Mouse (Mus musculus): ENCODE measurements around the gene Myadml2. TPM values are rescaled to one million over a fixed set of nuclear protein-coding genes. Genes with fewer than 3 reads are reported as not detected.

The Myadml2 gene
- polyA plus RNA-seq, 1 experiment from 2014 or later = 0.28 TPM

DNA sequence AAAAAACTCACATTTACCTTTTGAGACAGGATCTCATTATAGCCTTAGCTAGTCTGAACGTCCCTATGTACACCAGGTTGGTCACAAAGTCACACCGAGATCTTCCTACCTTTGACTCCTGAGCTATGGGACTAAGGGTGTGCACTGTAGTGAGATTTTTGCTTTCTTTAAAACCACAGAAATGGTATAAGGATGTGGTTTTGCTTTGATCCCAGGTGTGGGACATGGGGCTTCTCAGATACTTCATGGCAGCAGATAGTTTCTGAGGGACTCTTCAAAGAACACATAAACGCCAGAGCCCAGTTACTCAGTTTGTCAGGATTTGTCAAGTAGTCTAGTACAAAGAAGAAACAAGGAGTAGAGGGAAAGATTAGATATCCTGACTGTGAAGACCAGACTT lies 47.2 kb downstream of the Myadml2 start:
- 91% methylated on average over 3 of the region's 3 CpGs for WGBS
- Histone ChIP-seq H3K9ac (ENCODE audit: low read depth, low read length) (no peak overlapping the region), H3K36me3 (ENCODE audit: insufficient read depth, low read length) (peaks cover 43% of the 10 kb centered on the region), H3K4me2 (ENCODE audit: low read length) (no peak overlapping the region), H3K27me3 (ENCODE audit: insufficient read depth, low read length) (no peaks in the 10 kb centered on the region), H3K4me3 (replicated peaks; ENCODE audit: low read depth, low read length) (no peak overlapping the region), H3K9me3 (replicated peaks; ENCODE audit: low read length) (no peaks in the 10 kb centered on the region), H3K27ac (no peak overlapping the region), H3K4me1 (replicated peaks; ENCODE audit: insufficient read depth, low read length) (peaks cover 10% of the 10 kb centered on the region; the same call in 1 of the 2 replicates)
- DNase-seq (ENCODE audit: low spot score) = no peak
- no peak for TF ChIP-seq CTCF (IDR thresholded peaks at IDR 0.05; ENCODE audit: low read depth)
- ATAC-seq (replicated peaks; ENCODE audit: low FRiP score, low read depth) = no peak

DNA sequence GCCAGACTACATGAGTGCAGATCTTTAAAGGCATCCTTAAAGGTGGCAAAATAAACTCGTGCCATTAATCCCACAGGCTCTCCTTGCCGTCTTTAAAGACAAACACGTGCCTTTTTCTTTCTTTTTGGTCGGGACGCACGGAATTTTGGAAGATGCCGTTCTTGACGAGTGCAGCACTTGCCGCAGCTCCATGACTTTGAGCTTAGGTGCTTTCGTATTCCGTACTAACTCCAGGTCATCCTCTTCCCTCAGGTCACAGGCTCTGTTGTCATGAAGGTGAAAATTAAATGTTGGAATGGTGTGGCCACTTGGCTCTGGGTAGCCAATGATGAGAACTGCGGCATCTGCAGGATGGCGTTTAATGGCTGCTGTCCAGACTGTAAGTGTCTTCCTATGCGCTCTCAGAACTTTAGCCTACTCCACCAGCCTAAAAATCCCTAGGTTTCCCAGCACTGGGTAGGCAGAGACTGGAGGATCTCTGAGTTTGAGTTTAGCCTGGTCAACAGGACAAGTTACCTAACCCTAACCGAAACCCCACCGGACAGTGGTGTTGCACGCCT lies 48.9 kb downstream of the Myadml2 start:
- Histone ChIP-seq H3K9me3 (replicated peaks; ENCODE audit: low read length) (no peaks in the 10 kb centered on the region), H3K4me3 (replicated peaks; ENCODE audit: low read depth, low read length) (peak overlapping the region; percentile 97), H3K27me3 (ENCODE audit: insufficient read depth, low read length) (no peaks in the 10 kb centered on the region), H3K36me3 (ENCODE audit: insufficient read depth, low read length) (peaks cover 38% of the 10 kb centered on the region), H3K4me1 (replicated peaks; ENCODE audit: insufficient read depth, low read length) (peaks cover 10% of the 10 kb centered on the region; the same call in 1 of the 2 replicates), H3K9ac (ENCODE audit: low read depth, low read length) (peak overlapping the region; percentile 60), H3K4me2 (ENCODE audit: low read length) (peak overlapping the region; percentile 90), H3K27ac (peak overlapping the region; percentile 94)
- WGBS = 38% methylated on average over 17 of the region's 17 CpGs
- DNase-seq (ENCODE audit: low spot score) = no peak
- TF ChIP-seq CTCF (IDR thresholded peaks at IDR 0.05; ENCODE audit: low read depth) = no peak
- ATAC-seq (replicated peaks; ENCODE audit: low FRiP score, low read depth) = no peak

DNA sequence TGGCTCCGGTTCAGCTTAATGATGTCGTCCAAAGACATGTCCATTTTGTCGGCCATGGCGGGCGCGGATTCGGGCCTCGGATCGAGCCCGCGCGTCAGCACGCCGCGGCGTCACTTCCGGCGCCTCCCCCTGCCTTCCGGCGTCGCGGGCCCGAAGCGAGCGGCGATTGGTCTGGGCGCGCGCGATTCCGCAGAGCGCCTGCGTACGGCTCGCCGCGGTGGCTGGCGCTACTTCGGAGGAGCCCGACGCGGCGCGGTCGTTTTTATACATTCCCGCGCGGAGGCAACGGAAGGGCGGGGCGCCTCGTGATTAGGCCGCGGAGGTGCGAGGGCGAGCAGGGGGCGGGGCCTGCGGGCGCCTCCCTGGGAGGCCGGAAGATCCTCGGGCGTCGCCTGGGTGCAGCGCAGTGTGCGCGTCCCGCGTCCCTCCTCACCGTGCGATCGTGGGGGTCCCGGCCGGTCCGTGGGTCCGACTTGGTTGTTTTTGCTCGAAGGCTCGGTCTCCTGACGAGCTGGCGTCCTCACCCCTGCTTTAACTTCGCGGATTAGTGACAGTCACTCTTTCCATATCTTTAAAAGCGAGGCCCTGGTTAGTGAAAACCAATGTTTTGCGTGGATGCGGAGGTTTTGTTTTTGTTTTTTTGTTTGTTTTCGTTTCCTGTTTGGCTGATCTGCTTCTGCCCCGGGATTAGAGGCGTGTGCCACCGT lies 49.5 kb downstream of the Myadml2 start, which contains the start of the genes Alyref and Anapc11:
Gene Alyref, minus strand, starts transcription at position 83 of the 707 bp plus-strand sequence.
Gene Anapc11, plus strand, starts transcription at position 139 of the 707 bp plus-strand sequence.
- peak within 1 kb of the TSS; percentile 94 for H3K27ac ChIP-seq
- peak within 1 kb of the TSS; percentile 97 for H3K4me3 ChIP-seq (replicated peaks; ENCODE audit: low read depth, low read length)
- H3K4me1 ChIP-seq (replicated peaks; ENCODE audit: insufficient read depth, low read length) = peaks cover 10% of the 10 kb centered on the region; the same call in 1 of the 2 replicates
- peak; percentile 98 for DNase-seq (ENCODE audit: low spot score)
- WGBS = under 1% methylated on average over 88 of the region's 88 CpGs
- H3K9ac ChIP-seq (ENCODE audit: low read depth, low read length) = peak within 1 kb of the TSS; percentile 99
- peak within 1 kb of the TSS; percentile 90 for H3K4me2 ChIP-seq (ENCODE audit: low read length)
- TF ChIP-seq CTCF (IDR thresholded peaks at IDR 0.05; ENCODE audit: low read depth) = peak; percentile 14; the same call in 1 of the 2 replicates
- peak; percentile 95 for ATAC-seq (replicated peaks; ENCODE audit: low FRiP score, low read depth)
- H3K9me3 ChIP-seq (replicated peaks; ENCODE audit: low read length) = no peaks in the 10 kb centered on the region
- H3K36me3 ChIP-seq (ENCODE audit: insufficient read depth, low read length) = peaks cover 38% of the 10 kb centered on the region
- no peaks in the 10 kb centered on the region for H3K27me3 ChIP-seq (ENCODE audit: insufficient read depth, low read length)

DNA sequence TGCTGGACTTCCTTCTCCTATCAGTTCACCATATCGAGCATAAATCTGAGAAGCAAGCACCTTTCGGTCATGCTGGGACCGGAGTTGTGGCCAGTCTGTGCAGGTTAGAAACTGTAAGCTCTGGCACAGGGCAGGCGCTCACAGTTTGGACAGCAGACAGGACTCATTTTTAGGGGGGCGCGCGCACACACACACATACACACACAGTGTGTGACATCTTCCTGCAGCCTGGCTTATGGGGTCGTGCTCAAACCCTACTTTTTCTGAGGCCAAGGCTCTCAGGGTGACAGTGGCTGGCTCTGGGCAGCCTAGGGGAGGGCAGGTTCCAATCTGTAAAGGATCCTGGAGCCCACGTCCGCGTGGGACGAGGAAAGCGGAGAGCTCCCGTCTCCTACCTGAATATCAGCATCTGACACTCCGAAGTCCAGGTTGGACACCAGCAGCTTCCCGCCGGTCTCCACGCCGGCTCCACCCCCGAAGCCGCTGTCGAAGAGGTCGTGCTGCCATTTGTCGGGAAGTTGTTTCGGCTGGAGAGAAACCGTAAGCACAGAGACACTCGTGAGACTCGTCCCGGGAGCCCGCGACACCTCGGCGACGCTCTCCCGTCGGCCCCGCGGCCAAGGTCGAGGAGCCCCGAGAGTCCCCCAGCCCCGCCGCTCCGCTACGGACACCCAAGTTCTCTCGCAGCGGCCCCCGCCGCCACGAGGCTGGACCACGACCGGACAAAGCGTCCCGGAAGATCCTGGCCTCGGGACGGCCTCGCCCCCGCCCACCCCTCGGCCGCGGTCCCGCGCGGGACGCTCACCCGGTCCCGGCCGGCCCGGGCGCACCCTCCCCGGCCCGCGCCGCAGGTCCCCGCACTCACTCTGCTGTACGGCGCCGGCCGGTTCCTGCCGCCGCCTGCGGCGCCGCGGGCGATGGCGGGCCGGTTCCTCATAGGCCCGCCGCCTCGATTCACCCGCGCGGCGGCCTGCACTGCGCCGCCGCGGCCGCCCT lies 50.4 kb downstream of the Myadml2 start:
- DNase-seq (ENCODE audit: low spot score) (peak; percentile 53), ATAC-seq (replicated peaks; ENCODE audit: low FRiP score, low read depth) (peak; percentile 61)
- Histone ChIP-seq H3K27ac (peak overlapping the region; percentile 94), H3K36me3 (ENCODE audit: insufficient read depth, low read length) (peaks cover 41% of the 10 kb centered on the region), H3K9me3 (replicated peaks; ENCODE audit: low read length) (no peaks in the 10 kb centered on the region), H3K9ac (ENCODE audit: low read depth, low read length) (peak overlapping the region; percentile 99), H3K27me3 (ENCODE audit: insufficient read depth, low read length) (no peaks in the 10 kb centered on the region), H3K4me3 (replicated peaks; ENCODE audit: low read depth, low read length) (peak overlapping the region; percentile 97), H3K4me2 (ENCODE audit: low read length) (peak overlapping the region; percentile 90), H3K4me1 (replicated peaks; ENCODE audit: insufficient read depth, low read length) (peaks cover 10% of the 10 kb centered on the region; the same call in 1 of the 2 replicates)
- TF ChIP-seq CTCF (IDR thresholded peaks at IDR 0.05; ENCODE audit: low read depth) = no peak
- WGBS = 4% methylated on average over 79 of the region's 99 CpGs

Small RNA genes lying within 50 kb of the gene (microRNA-seq; reads per million reads assigned to microRNA genes)
- gene Mir6936 = 0.80 reads per million

Other genes with a start within 250 kb of the Myadml2 start
- 21.0 and 23.3 TPM in 2 replicates for gene Nploc4, start 210.4 kb downstream of the Myadml2 start, polyA plus RNA-seq (2015; fragmentation: Nextera tagmentation; extraction: Ambion mirVana)
- gene Tspan10, start 205.5 kb downstream of the Myadml2 start, polyA plus RNA-seq (2015; fragmentation: Nextera tagmentation; extraction: Ambion mirVana) = not detected in 2 replicates
- 0.17 and 0.36 TPM in 2 replicates for gene Pde6g, start 194.7 kb downstream of the Myadml2 start, polyA plus RNA-seq (2015; fragmentation: Nextera tagmentation; extraction: Ambion mirVana)
- gene Oxld1, start 190.1 kb downstream of the Myadml2 start, polyA plus RNA-seq (2015; fragmentation: Nextera tagmentation; extraction: Ambion mirVana) = 24.3 and 30.3 TPM in 2 replicates
- 26.3 and 29.5 TPM in 2 replicates for gene Ccdc137, start 190.0 kb downstream of the Myadml2 start, polyA plus RNA-seq (2015; fragmentation: Nextera tagmentation; extraction: Ambion mirVana)
- gene Arl16, start 180.6 kb downstream of the Myadml2 start, polyA plus RNA-seq (2015; fragmentation: Nextera tagmentation; extraction: Ambion mirVana) = 32.7 and 35.1 TPM in 2 replicates
- gene Mrpl12, start 163.5 kb downstream of the Myadml2 start, polyA plus RNA-seq (2015; fragmentation: Nextera tagmentation; extraction: Ambion mirVana) = 218 and 224 TPM in 2 replicates
- gene Slc25a10, start 156.3 kb downstream of the Myadml2 start, polyA plus RNA-seq (2015; fragmentation: Nextera tagmentation; extraction: Ambion mirVana) = 121 and 132 TPM in 2 replicates
- 6.6 and 7.0 TPM in 2 replicates for gene Gcgr, start 117.5 kb downstream of the Myadml2 start, polyA plus RNA-seq (2015; fragmentation: Nextera tagmentation; extraction: Ambion mirVana)
- gene Mcrip1, start 98.4 kb downstream of the Myadml2 start, polyA plus RNA-seq (2015; fragmentation: Nextera tagmentation; extraction: Ambion mirVana) = 218 and 227 TPM in 2 replicates
- gene Ppp1r27, start 97.0 kb downstream of the Myadml2 start, polyA plus RNA-seq (2015; fragmentation: Nextera tagmentation; extraction: Ambion mirVana) = 0.30 TPM in 1 of 2 replicates, not detected in the other
- gene P4hb, start 74.9 kb downstream of the Myadml2 start, polyA plus RNA-seq (2015; fragmentation: Nextera tagmentation; extraction: Ambion mirVana) = 635 and 676 TPM in 2 replicates
- gene Arhgdia, start 66.5 kb downstream of the Myadml2 start, polyA plus RNA-seq (2015; fragmentation: Nextera tagmentation; extraction: Ambion mirVana) = 444 and 506 TPM in 2 replicates
- gene Alyref, start 49.8 kb downstream of the Myadml2 start, polyA plus RNA-seq (2015; fragmentation: Nextera tagmentation; extraction: Ambion mirVana) = 341 and 361 TPM in 2 replicates
- 159 and 168 TPM in 2 replicates for gene Anapc11, start 49.7 kb downstream of the Myadml2 start, polyA plus RNA-seq (2015; fragmentation: Nextera tagmentation; extraction: Ambion mirVana)
- gene Npb, start 39.7 kb downstream of the Myadml2 start, polyA plus RNA-seq (2015; fragmentation: Nextera tagmentation; extraction: Ambion mirVana) = 48.0 and 51.4 TPM in 2 replicates
- gene Pcyt2, start 30.2 kb downstream of the Myadml2 start, polyA plus RNA-seq (2015; fragmentation: Nextera tagmentation; extraction: Ambion mirVana) = 116 and 118 TPM in 2 replicates
- 38.8 and 41.6 TPM in 2 replicates for gene Sirt7, start 22.9 kb downstream of the Myadml2 start, polyA plus RNA-seq (2015; fragmentation: Nextera tagmentation; extraction: Ambion mirVana)
- 26.5 and 27.4 TPM in 2 replicates for gene Mafg, start 14.6 kb downstream of the Myadml2 start, polyA plus RNA-seq (2015; fragmentation: Nextera tagmentation; extraction: Ambion mirVana)
- 12.2 and 13.9 TPM in 2 replicates for gene Pycr1, start 4.4 kb downstream of the Myadml2 start, polyA plus RNA-seq (2015; fragmentation: Nextera tagmentation; extraction: Ambion mirVana)
- gene Notum, start 13.0 kb upstream of the Myadml2 start, polyA plus RNA-seq (2015; fragmentation: Nextera tagmentation; extraction: Ambion mirVana) = 5.3 and 7.4 TPM in 2 replicates
- 122 TPM in 2 replicates for gene Aspscr1, start 24.8 kb upstream of the Myadml2 start, polyA plus RNA-seq (2015; fragmentation: Nextera tagmentation; extraction: Ambion mirVana)
- 160 and 174 TPM in 2 replicates for gene Cenpx, start 65.6 kb upstream of the Myadml2 start, polyA plus RNA-seq (2015; fragmentation: Nextera tagmentation; extraction: Ambion mirVana)
- 31.3 and 33.5 TPM in 2 replicates for gene Lrrc45, start 65.8 kb upstream of the Myadml2 start, polyA plus RNA-seq (2015; fragmentation: Nextera tagmentation; extraction: Ambion mirVana)
- 23.4 and 23.7 TPM in 2 replicates for gene Rac3, start 73.3 kb upstream of the Myadml2 start, polyA plus RNA-seq (2015; fragmentation: Nextera tagmentation; extraction: Ambion mirVana)
- 112 and 123 TPM in 2 replicates for gene Dcxr, start 79.1 kb upstream of the Myadml2 start, polyA plus RNA-seq (2015; fragmentation: Nextera tagmentation; extraction: Ambion mirVana)
- gene Cbr2, start 84.0 kb upstream of the Myadml2 start, polyA plus RNA-seq (2015; fragmentation: Nextera tagmentation; extraction: Ambion mirVana) = 1.8 and 3.6 TPM in 2 replicates
- gene Hmga1b, start 114.6 kb upstream of the Myadml2 start, polyA plus RNA-seq (2015; fragmentation: Nextera tagmentation; extraction: Ambion mirVana) = 2.6 and 4.5 TPM in 2 replicates
- gene Rfng, start 136.0 kb upstream of the Myadml2 start, polyA plus RNA-seq (2015; fragmentation: Nextera tagmentation; extraction: Ambion mirVana) = 32.4 and 32.6 TPM in 2 replicates
- 158 and 170 TPM in 2 replicates for gene Gps1, start 136.1 kb upstream of the Myadml2 start, polyA plus RNA-seq (2015; fragmentation: Nextera tagmentation; extraction: Ambion mirVana)
- 66.0 and 73.0 TPM in 2 replicates for gene Dus1l, start 148.2 kb upstream of the Myadml2 start, polyA plus RNA-seq (2015; fragmentation: Nextera tagmentation; extraction: Ambion mirVana)
- 19.8 and 19.9 TPM in 2 replicates for gene Fasn, start 176.4 kb upstream of the Myadml2 start, polyA plus RNA-seq (2015; fragmentation: Nextera tagmentation; extraction: Ambion mirVana)